Mouse (Mus musculus): Measurements from ENCODE around the gene Mdh2.

Mdh2 gene

DNA sequence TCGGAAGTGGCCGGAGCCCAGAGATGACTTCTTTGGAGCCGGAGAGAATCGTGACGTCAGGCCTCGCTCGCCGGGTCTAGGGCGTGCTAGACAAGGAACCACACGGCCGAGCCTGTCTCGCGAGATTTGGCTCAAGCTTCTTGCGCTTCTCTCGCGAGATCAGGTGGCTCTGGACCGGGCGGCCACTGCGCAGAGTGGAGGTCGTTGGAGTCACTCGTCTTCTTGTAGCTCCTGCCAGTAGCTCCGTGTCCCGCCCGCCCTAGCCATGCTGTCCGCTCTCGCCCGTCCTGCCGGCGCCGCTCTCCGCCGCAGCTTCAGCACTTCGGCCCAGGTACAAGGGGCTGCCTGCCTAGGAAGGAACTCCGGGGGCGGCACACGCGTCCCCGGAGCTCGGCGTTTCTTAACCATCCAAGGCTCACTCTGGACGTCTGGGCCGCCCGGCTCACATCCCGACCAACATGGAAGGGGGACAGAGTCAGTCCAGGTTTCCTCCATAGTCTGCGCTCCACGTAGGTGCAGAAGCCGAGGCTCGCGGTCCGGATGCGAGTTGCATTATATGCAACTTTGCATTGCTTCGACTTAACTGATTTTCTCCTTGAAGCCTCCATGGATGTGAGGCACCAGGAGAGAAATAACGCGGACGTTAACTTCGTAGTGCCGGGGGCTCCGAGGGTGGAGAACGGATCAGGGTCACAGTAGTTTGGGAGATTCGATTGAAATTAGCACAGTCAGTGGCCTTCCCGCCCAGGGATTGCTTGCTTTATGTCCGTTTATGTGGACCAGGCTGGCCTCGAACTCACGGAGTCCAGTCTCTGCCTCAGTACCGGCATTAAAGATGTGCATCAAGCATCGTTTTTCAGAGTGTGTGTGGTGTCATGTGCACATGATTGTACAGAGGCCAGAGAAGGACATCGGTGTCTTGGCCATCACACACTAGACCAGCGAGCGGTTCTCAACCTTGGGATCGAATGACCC lies at the start of gene Mdh2:
TSS of gene Mdh2 (plus strand) at position 10 of the 975 bp plus-strand sequence.
- DNase-seq (ENCODE audit: low read depth, low spot score) = peak; percentile 100

DNA sequence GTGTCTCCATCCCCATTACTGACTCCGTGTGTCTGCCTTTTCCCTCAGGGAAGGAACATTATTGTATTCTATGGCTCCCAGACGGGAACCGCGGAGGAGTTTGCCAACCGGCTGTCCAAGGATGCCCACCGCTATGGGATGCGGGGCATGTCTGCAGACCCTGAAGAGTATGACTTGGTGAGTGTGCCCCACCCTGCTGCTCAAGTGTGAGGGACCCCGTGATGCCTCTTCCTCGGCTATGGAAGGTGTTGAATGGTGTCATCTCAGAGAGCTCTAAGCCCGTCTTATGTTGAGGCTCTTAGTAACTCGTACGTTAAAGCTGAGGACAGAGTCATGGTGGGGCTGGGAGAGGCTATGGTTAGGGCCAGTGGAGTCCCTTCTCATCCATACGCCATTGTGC lies 48.9 kb upstream of the Mdh2 start:
- no peak for DNase-seq (ENCODE audit: low read depth, low spot score)

DNA sequence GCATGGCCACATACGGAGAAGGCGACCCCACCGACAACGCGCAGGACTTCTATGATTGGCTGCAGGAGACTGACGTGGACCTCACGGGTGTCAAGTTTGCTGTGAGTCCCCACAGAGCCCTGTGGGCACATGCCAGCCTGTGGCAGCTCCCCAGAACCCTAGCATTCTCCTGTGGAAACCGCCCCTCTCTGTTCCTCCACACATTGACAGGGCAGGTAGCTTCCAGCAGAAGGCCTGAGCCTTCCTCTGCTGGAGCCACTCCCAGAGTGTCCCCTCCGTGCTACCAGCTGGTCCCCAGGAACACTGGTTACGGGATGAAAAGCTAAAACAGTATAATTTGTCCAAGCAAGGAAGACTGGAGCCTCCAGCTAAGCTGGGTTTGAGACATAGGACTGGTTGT lies 48.0 kb upstream of the Mdh2 start:
- DNase-seq (ENCODE audit: low read depth, low spot score) = peak; percentile 52

DNA sequence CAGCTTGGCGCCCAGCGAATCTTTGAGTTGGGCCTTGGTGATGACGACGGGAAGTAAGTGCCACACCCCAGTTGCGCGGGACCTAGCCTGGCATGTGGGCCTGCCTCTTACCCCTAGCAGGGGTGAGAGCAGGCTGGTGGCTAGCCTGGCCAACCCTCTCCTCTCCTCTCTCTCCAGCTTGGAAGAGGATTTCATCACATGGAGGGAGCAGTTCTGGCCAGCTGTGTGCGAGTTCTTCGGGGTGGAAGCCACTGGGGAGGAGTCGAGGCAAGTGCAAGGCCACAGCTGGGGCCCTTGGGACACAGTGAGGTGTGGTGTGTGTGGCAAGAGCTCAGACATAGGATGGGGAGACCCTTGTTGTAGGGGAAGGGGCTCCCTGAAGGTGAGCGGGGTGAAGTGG lies 47.4 kb upstream of the Mdh2 start:
- no peak for DNase-seq (ENCODE audit: low read depth, low spot score)

DNA sequence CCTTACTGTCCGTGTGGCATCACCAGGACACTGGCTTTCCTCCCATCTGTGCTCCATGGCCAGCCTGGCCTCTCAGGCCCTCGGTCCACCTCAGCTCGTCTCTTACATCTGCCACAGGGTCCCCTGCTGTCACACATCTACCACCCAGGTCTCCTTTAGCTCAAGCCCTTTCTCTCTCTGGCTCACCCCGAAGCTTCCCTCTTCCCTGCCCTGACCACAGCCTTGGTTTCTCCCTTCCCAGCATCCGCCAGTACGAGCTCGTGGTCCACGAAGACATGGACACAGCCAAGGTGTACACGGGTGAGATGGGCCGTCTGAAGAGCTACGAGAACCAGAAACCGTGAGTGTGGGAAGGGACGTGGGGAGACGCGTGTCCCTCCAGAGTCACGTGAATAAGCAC lies 47.0 kb upstream of the Mdh2 start:
- DNase-seq (ENCODE audit: low read depth, low spot score) = no peak

DNA sequence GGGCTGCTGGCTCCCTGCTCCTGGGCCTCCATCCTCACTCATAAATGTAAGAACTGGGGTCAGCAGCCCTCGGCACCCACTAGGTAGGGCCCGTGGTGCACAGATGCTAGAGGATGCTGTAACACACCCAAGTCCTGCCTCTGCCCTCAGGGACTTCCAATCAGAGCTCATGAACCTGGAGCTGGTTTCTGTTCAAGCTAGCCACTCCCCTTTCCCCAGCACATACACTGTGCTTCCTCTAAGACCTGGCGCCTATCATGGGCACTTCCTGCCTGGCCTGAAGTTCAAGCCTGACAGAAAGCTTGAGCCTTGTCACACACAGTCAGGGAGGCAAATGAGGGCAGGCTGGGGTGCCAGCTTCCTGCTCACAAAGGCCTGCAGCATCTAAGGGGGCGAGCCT lies 45.2 kb upstream of the Mdh2 start:
- DNase-seq (ENCODE audit: low read depth, low spot score) = no peak

DNA sequence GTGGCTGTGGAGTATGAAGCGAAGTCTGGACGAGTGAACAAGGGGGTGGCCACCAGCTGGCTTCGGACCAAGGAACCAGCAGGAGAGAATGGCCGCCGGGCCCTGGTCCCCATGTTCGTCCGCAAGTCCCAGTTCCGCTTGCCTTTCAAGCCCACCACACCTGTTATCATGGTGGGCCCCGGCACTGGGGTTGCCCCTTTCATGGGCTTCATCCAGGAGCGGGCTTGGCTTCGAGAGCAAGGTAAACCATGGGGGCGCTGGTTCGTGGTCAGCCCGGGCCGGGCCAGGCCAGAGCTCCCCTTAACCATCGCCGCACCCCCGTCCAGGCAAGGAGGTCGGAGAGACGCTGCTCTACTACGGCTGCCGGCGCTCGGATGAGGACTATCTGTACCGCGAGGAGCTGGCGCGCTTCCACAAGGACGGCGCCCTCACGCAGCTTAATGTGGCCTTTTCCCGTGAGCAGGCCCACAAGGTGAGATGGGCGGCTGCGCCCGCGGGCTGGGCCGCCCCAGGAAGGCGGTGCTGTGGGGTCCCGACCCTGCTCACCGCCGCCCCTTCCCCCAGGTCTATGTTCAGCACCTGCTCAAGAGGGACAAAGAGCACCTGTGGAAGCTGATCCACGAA lies 44.1 kb upstream of the Mdh2 start:
- no peak for DNase-seq (ENCODE audit: low read depth, low spot score)

DNA sequence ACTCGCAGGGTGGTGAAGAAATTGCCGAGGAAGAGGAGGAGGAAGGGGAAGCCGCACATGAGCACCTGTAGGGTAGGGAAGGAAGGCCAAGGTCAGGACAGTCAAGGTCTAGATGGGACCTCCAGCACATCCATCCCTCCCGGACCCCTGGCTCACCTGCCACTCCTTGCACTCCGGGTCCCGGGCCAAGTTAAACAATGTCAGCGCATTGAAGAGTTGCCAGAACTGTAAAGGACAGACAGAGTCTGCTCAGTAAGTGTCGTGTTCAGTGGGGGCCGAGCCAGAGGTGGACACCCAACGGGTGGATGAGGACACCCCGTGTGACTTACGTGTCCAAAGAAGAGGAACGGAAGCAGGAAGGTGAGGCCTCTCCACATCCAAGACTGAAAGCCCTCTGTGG lies 42.5 kb upstream of the Mdh2 start:
- DNase-seq (ENCODE audit: low read depth, low spot score) = no peak

DNA sequence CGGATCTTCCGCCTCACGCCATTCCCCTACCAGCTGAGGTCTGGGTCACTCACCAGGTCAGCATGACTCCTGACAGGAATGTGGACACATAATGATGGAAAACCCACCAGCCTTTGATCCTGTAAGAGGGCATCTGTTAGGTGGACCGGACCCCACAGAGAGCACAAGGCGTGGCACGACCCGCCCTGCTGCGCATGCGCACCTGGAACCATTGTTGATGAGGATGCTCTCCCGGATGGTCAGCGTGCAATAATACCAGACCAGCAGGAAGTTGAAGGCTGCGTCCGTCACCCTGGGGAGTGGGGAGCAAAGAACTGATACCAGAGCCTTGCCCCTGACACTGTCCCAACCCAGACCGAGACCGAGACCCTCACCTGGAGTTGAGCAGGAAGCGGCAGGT lies 41.7 kb upstream of the Mdh2 start:
- DNase-seq (ENCODE audit: low read depth, low spot score) = no peak

DNA sequence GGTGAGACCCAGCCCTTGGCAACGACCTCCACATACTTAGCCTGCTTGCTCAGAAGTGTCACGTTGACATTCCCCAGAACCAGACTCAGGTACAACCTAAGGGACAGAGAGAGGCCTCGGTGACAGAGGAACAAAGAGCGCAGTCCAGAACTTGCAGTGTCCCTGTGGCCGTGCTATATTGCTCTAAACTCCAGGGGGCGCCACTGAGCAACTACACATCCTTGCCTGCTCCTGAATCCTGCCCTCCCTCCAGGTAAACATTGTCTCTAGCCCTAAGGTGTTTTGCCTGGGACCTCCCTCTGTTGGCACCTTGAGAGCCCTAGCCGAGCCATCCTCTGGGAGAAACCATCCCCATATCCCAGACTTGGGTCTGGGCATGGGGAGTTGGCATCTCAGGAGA lies 41.1 kb upstream of the Mdh2 start:
- DNase-seq (ENCODE audit: low read depth, low spot score) = peak; percentile 20

DNA sequence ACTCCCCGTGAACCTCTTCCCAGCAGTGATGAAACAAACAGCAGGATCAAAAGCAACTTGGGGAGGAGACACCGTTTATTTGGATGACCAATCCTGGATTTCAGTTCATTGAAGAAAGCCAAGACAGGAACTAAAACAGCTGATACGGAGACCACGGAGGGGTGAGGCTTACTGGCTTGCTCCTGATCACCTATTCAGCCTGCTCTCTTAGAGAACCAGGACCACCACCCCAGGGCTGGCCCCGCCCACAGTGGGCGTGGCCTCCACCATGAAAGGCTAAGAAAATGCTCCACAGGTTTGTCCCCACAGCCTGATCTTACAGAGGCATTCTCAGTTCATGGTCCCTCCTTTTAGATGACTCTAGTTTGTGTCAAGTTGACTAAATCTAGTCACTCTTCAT lies 40.0 kb upstream of the Mdh2 start:
- no peak for DNase-seq (ENCODE audit: low read depth, low spot score)

DNA sequence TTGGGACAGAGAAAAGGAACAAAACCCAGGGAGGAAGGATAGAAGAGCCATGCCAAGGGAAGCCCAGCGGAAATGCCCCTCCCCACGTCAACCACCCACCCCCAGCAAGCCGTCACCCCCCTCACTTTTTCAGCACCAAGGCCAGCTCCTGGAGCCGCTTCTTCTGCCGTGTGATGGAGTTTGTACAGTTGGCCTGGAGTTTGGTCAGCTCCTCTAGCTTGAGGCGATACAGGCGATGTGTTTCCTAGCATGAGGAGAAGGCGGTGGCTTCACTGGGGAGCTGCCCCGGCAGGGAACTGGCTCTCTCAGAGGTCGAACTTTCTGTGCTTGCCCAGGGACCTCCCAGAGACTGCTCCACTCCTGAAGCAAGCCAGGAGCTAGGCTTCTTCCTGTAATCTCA lies 36.1 kb upstream of the Mdh2 start:
- DNase-seq (ENCODE audit: low read depth, low spot score) = no peak

DNA sequence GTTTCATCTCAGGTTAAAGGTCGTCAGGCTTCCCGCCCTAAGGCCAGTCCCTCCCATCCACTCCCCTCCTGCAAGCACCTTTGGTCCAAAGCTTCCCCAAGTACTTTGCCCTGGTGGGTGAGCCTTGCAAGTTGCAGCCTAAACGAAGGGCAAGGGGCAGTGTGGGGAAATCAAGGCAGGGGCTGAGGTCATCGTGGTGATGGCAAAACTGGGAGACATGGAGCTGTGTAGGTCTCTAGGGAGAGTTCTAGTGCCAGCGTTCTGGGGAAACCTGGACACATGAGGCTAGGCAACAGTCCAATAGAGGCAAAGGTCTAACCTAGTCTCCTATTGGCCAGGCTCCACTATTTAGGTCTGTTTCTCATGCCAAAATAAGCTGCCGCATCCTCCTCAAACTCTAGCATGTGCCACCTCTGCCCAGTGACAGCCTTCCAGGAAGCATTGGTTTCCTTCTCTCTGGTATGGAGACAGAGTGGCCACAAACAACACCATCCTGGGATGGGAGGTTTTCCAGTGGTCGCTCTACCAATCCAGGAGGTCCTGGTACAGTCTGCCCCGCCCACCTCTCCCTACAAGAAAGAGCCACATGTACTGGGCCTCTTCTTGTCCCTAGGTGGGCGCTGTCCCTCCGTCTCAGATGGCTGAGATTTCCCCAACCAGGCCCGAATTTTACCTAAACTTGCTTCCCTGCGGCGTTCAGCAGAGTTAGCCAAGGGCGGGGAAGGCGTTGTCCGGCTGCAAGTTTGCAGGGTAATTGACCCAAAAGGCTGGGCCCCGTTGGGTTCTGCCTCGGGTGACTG lies 35.1 kb upstream of the Mdh2 start:
- DNase-seq (ENCODE audit: low read depth, low spot score) = peak; percentile 54

DNA sequence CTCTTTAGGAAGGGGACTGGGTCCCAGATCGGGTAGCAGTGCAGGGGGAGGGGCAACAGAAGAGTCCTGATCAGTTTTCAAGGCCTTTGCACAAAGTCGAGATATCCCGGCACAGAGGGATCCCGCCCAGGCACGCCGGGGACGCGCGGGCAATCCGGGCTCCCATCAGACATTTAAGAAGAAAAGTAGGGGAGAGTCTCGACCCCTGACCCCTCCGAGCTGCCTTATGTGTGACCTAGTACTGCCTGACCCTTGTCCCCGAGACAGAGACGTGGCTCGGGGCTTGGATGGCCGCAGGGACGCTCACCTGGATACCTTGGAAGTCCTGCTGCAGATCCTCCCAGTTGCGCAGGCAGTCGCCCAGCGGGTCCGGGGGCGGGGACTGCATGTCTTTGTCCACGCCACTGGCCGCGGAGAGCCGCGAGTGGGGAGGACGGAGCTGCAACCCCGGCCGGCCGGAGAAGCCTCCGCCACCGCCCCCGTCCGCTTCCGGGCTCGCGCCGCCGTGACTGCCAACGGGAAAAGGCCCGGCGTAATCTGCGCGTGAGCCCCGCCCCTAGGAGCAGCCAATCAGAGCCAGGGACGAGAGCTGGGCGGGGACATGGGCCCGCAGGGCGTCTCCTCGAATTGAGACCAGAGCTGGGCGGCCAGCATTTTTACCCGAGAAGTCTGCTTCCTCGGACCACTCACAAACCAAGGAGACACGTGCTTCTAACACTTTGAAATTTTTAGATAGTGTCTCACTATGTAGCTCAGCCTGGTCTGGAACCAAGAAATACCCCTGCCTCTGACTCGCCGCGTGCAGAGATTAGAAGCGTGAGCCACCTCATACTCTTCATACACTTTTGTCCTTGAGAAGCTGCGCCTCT lies 34.3 kb upstream of the Mdh2 start, which contains the start of gene Tmem120a:
TSS of gene Tmem120a (minus strand) at position 708 of the 869 bp plus-strand sequence.
- peak; percentile 95 for DNase-seq (ENCODE audit: low read depth, low spot score)

DNA sequence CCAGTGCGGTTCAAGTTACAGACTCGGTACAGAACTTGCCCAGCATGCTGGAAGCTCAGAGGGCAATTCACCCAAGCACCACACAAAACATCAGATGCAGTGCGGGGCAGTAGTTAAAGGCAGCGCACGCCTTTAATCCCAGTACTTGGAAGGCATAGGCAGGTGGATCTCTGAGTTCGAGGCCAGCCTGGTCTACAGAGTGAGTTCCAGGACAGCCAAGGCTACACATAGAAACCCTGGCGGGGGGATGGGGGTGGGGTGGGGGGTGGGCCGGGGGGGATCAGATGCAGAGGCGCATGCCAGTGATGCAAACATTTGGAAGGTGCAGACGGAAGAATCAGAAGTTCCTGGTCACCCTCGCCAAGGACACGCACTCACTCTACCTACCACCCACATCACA lies 33.5 kb upstream of the Mdh2 start:
- DNase-seq (ENCODE audit: low read depth, low spot score) = no peak

DNA sequence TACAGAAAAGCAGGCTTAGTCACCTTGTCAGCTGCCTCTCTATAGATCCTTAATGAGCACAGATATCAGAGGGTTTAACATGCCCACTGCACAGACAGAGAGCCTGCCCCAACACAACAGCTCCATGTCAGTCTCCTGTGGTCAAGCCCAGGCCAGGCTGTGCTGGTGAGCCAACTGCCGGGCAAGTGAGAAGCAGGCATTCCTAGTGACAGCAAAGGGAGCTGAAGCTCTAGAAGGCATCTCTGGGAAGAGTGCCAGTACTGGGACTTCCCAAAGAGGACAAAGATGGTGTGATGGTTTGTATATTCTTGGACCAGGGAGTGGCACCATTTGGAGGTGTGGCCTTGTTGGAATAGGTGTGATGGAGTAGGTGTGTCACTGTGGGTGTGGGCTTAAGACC lies 27.2 kb upstream of the Mdh2 start:
- no peak for DNase-seq (ENCODE audit: low read depth, low spot score)

DNA sequence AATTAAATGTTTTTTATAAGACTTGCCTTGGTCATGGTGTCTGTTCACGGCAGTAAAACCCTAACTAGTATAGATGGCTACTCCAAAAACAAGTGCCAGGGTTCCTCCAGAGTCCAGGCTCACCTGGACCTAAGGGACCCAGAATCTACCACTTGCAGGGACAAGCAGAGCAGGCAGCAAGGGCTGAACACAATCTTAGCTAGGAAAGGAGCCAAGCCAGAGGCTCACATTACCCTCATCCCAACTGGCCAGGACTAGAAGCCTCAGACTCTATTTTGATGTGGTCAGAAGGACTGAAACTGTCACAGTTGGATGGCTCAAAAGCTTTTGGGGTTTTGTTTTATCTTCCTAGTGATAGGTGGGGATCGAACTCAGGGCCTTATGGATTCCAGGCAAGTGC lies 26.7 kb upstream of the Mdh2 start:
- DNase-seq (ENCODE audit: low read depth, low spot score) = no peak

DNA sequence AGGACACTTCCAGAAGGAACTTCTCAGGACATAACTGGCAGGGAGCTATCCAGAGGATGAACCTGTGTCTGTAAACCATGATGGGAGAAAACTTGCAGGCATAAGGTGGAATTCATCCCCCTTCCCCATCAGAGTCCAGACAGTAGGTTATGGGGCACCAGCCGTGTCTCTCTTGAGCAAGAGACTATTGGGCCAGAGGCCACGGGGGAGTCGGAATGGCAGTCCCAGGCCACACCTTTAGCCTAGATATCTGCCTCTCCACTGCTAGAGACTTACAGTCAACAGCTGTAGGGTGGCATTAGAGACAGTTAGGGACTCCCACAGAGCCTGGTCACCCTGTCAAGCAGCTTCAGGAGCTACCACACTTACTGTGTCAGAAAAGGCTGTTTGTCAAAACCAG lies 16.4 kb upstream of the Mdh2 start:
- no peak for DNase-seq (ENCODE audit: low read depth, low spot score)

DNA sequence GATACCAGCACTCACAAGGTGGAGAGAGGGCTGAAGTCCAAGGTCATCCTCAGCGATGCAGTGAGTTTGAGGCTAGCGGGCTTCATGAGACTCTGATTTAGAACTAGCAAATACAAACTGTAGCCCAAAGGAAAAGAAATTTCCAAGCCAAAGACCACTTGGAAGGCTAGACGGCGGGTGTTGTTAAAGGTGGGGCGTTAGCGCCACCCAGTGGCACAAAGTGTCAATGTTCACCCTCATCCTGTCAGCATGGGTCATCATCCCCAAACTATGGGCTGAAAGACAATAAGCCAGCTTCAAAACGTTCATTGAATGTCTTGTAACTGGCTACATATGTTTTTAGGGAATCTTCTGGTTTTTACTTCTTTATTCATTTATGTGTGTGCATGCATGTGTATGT lies 14.8 kb upstream of the Mdh2 start:
- DNase-seq (ENCODE audit: low read depth, low spot score) = peak; percentile 74

DNA sequence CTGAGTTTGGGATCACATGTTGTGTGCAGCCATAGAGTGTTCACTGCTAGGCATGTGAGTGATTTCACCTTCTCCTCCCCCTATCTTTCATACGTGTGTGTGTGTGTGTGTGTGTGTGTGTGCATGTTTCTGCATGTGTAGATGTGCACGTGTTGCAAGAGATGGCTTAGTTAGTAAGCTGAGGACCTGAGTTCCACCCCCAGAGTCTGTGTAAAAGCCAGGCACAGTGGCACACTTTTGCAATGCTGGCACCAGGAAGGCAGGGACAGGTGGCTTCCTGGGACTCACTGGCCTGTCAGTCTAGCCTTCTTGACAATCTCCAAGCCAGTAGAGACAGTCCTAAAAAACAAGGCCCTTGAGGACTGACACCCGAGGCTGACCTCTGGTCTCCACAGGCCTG lies 13.3 kb upstream of the Mdh2 start:
- no peak for DNase-seq (ENCODE audit: low read depth, low spot score)

DNA sequence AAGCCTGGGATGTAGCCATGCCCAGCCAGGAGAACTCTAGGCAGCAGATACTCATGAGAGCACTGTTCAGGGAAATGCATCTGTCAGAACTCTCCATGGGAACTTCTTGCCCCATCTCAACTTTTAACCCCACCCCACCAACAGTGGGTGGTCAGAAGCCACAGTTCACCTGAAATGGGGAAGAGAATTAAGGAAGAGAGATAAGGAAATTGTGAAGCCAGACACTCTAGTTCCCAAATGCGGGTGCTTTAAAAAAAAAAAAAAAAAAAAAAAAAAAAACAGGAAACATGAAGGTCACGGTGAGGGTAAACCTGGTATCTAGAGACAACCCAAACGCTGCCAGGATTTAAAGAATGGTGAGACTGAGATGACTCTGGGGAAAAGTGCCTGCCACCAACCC lies 5.8 kb upstream of the Mdh2 start:
- DNase-seq (ENCODE audit: low read depth, low spot score) = no peak
